Mouse (Mus musculus) neural tube, embryonic 14.5 days (tissue): ENCODE measurements at regions not wholly inside any gene's neighbourhood (a gene's known extent, or its start where the extent isn't known, plus 50 kb on each side); places are given as distances from the start of the nearest gene placed in this dataset.

ENCODE experiments used
- ATAC-seq: fragments of 200-750 bp; cut with Nextera tagmentation; 2 replicates; pipeline ENCODE4 v1.8.0; 2017; ENCODE audit warnings: low read depth, mild to moderate bottlenecking, moderate TSS enrichment, moderate library complexity
- H3K27ac ChIP-seq: fragments of 300-500 bp; sonication (generic); 2 replicates; pipeline ENCODE4 v1.5.1; 2014; ENCODE audit warnings: low read depth, mild to moderate bottlenecking, control low read depth, low read length, moderate library complexity, mixed read lengths
- H3K27me3 ChIP-seq: fragments of 300-500 bp; sonication (generic); 2 replicates; pipeline ENCODE4 v1.6.1; 2014; ENCODE audit warnings: low read length; ENCODE audit not compliant: control insufficient read depth, insufficient read depth
- H3K36me3 ChIP-seq: fragments of 300-500 bp; sonication (generic); 2 replicates; pipeline ENCODE4 v1.6.1; 2014; ENCODE audit warnings: low read length, mixed read lengths; ENCODE audit not compliant: control insufficient read depth, insufficient read depth
- H3K4me1 ChIP-seq: fragments of 300-500 bp; sonication (generic); 2 replicates; pipeline ENCODE4 v1.6.1; 2014; ENCODE audit warnings: low read length; ENCODE audit not compliant: control insufficient read depth, insufficient read depth
- H3K4me2 ChIP-seq: fragments of 300-500 bp; sonication (generic); 2 replicates; pipeline ENCODE4 v1.6.1; 2014; ENCODE audit warnings: mild to moderate bottlenecking, low read depth, low read length, control low read depth
- H3K4me3 ChIP-seq: fragments of 300-500 bp; sonication (generic); 2 replicates; pipeline ENCODE4 v1.5.1; 2014; ENCODE audit warnings: low read depth, low read length, control low read depth, mixed read lengths
- H3K9ac ChIP-seq: fragments of 300-500 bp; sonication (generic); replicated peaks from 2 replicates; pipeline ENCODE4 v1.6.1; 2014; ENCODE audit warnings: low read depth, mild to moderate bottlenecking, control low read depth, low read length, mixed read lengths
- H3K9me3 ChIP-seq: fragments of 300-500 bp; sonication (generic); 2 replicates; pipeline ENCODE4 v1.6.1; 2016; ENCODE audit warnings: low read length; ENCODE audit not compliant: control insufficient read depth
- WGBS: fragments of 180-500 bp; shearing (Covaris S2); extraction: QIAGEN DNeasy Blood & Tissue Kit; methylation state at CpG from one replicate; pipeline ENCODE4 v1.1.7; 2014; 5-methylcytosine and 5-hydroxymethylcytosine counted together

GRCm38 (mm10) chr12:58530306-58530705, 261.2 kb upstream of the Clec14a start:
- no peaks in the 10 kb centered on the region for H3K27me3 ChIP-seq
- no peak overlapping the region for H3K27ac ChIP-seq
- H3K9ac ChIP-seq: no peak overlapping the region
- no peaks in the 10 kb centered on the region for H3K4me1 ChIP-seq
- no peak overlapping the region for H3K4me2 ChIP-seq
- no peaks in the 10 kb centered on the region for H3K9me3 ChIP-seq
- no peak overlapping the region for H3K4me3 ChIP-seq
- ATAC-seq: no peak
- H3K36me3 ChIP-seq: no peaks in the 10 kb centered on the region
- WGBS: 44% methylated on average over 3 of the region's 3 CpGs

DNA sequence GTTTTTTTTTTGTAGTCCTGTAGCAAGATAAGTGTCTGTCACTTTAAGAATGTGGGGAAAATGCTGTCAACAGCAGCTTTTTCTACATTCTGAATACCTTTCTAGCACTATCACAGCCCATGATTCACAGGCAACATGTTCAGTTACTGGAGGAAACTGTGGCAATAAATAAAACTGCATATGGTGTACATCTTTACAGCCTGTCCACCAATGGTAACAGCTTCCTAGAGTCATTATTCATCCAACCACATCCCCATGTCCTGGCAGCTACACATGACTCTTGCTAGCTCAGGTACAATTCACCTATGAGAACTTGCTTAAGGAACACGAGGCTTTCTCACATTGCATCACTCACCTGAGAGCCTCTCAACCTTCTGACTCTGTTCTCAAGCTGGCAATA, 247.7 kb upstream of the Clec14a start:
- H3K4me1 ChIP-seq: no peaks in the 10 kb centered on the region
- H3K9me3 ChIP-seq: no peaks in the 10 kb centered on the region
- WGBS: 79% methylated on average over 1 of the region's 1 CpGs
- H3K4me3 ChIP-seq: no peak overlapping the region
- H3K9ac ChIP-seq: no peak overlapping the region
- no peak overlapping the region for H3K4me2 ChIP-seq
- no peak for ATAC-seq
- H3K36me3 ChIP-seq: no peaks in the 10 kb centered on the region
- H3K27me3 ChIP-seq: no peaks in the 10 kb centered on the region
- no peak overlapping the region for H3K27ac ChIP-seq

DNA sequence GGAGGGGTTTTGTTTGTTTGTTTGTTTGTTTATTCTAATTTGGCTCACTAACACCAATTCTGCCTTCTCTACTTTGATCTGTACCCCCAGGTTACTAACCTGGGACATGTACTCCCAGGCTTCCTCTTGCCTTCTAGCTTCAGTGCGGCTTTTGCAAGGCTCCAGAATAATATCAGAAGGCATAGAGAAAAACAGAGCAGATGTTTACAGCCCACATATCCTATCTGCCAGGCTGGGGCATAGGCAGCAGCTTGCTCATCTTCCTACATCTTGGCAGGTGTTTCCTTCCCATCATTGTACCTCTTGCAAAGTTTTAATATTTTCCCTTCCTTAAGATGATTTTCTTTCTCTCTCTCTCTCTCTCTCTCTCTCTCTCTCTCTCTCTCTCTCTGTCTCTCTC, 244.9 kb upstream of the Clec14a start:
- no peaks in the 10 kb centered on the region for H3K9me3 ChIP-seq
- no peaks in the 10 kb centered on the region for H3K4me1 ChIP-seq
- no peak for ATAC-seq
- WGBS: 93% methylated on average over 1 of the region's 1 CpGs
- no peaks in the 10 kb centered on the region for H3K27me3 ChIP-seq
- H3K4me3 ChIP-seq: no peak overlapping the region
- H3K9ac ChIP-seq: no peak overlapping the region
- no peaks in the 10 kb centered on the region for H3K36me3 ChIP-seq
- no peak overlapping the region for H3K4me2 ChIP-seq
- no peak overlapping the region for H3K27ac ChIP-seq

- H3K9me3 ChIP-seq: no peaks in the 10 kb centered on the region
- ATAC-seq: peak; percentile 89; the same call in 1 of the 2 replicates
- H3K9ac ChIP-seq: no peak overlapping the region
- no peaks in the 10 kb centered on the region for H3K36me3 ChIP-seq
- H3K4me2 ChIP-seq: no peak overlapping the region
- WGBS: 33% methylated on average over 7 of the region's 7 CpGs
- no peak overlapping the region for H3K4me3 ChIP-seq
- H3K27ac ChIP-seq: no peak overlapping the region
- no peaks in the 10 kb centered on the region for H3K4me1 ChIP-seq
- H3K27me3 ChIP-seq: no peaks in the 10 kb centered on the region
Measured at GRCm38 (mm10) chr12:58512645-58513044, 243.6 kb upstream of the Clec14a start.

GRCm38 (mm10) chr12:58504283-58504682, 235.2 kb upstream of the Clec14a start:
- no peaks in the 10 kb centered on the region for H3K36me3 ChIP-seq

GRCm38 (mm10) chr12:58474181-58474580, 205.1 kb upstream of the Clec14a start:
- no peak for ATAC-seq
- no peaks in the 10 kb centered on the region for H3K27me3 ChIP-seq
- H3K36me3 ChIP-seq: no peaks in the 10 kb centered on the region
- H3K4me3 ChIP-seq: no peak overlapping the region
- no peak overlapping the region for H3K4me2 ChIP-seq
- no peaks in the 10 kb centered on the region for H3K4me1 ChIP-seq
- H3K27ac ChIP-seq: no peak overlapping the region
- H3K9me3 ChIP-seq: no peaks in the 10 kb centered on the region
- H3K9ac ChIP-seq: no peak overlapping the region

More at GRCm38 (mm10) chr12:58504283-58504682, 235.2 kb upstream of the Clec14a start:
- no peak overlapping the region for H3K4me3 ChIP-seq
- no peaks in the 10 kb centered on the region for H3K4me1 ChIP-seq
- no peak for ATAC-seq
- no peaks in the 10 kb centered on the region for H3K27me3 ChIP-seq
- H3K4me2 ChIP-seq: no peak overlapping the region
- no peaks in the 10 kb centered on the region for H3K9me3 ChIP-seq
- H3K27ac ChIP-seq: no peak overlapping the region
- H3K9ac ChIP-seq: no peak overlapping the region

DNA sequence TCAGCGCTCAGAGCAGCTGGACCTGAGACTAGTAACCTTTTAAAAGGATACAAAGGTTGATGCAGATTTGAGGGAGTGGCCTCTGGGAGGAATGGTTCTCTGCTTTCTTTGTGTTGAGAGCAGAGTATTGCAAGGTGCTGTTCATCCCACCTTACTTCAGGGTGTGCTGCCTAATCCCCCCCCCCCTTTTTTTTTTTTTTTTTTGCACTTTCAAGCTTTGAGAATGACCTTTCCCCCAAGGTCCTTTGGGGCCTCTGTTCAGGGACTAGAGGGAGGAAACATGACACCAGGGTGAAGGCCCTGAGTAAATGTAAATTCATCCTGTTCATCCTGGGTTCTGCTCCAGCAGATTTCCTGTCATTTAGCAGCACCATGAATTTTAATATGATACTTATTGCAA, 204.4 kb upstream of the Clec14a start:
- Histone ChIP-seq H3K4me3 (no peak overlapping the region), H3K27ac (no peak overlapping the region), H3K27me3 (no peaks in the 10 kb centered on the region), H3K4me2 (no peak overlapping the region), H3K9me3 (no peaks in the 10 kb centered on the region), H3K36me3 (no peaks in the 10 kb centered on the region), H3K4me1 (no peaks in the 10 kb centered on the region), H3K9ac (no peak overlapping the region)
- WGBS: 57% methylated on average over 1 of the region's 1 CpGs
- no peak for ATAC-seq

DNA sequence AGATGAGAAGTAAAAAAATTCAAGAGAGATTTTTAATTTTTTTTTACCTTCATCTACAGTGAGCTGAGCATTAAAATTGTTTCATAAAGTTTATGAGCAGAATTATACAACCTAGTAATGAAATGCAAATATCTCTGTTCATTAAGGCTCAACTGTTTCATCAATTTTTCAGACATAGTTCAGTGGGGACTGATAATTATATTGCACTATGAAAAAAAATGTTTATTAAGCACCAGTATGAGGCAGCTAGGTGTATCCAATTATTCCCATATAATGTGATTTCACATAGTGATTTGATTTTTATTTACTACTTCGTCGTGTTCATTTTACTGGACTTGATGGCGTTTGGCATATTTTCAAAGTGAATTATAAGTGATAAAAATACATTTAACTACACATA, 191.4 kb upstream of the Clec14a start:
- Histone ChIP-seq H3K36me3 (no peaks in the 10 kb centered on the region), H3K4me2 (no peak overlapping the region), H3K9ac (no peak overlapping the region), H3K4me1 (no peaks in the 10 kb centered on the region), H3K27ac (no peak overlapping the region), H3K4me3 (no peak overlapping the region), H3K9me3 (no peaks in the 10 kb centered on the region), H3K27me3 (no peaks in the 10 kb centered on the region)
- ATAC-seq: peak; percentile 65; the same call in 1 of the 2 replicates
- WGBS: 71% methylated on average over 3 of the region's 3 CpGs

DNA sequence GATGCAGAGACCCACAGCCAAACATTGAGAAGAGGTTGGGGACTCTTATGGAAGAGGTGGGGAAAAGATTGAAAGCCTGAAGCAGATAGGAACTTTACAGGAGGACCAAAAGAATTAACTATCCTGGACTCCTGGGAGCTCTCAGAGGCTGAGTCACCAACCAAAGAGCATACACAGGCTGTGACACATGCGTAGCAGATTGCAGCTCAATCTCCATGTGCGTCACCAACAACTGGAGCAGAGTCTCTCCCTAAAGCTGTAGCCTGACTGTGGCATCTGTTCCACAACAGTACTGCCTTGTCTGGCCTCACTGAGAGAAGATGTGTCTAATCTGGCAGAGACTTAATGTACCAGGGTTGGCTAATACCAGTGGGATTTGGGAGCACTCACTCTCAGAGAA, 185.7 kb upstream of the Clec14a start:
- Histone ChIP-seq H3K27me3 (no peaks in the 10 kb centered on the region), H3K4me3 (no peak overlapping the region), H3K4me2 (no peak overlapping the region), H3K27ac (no peak overlapping the region), H3K36me3 (no peaks in the 10 kb centered on the region), H3K9me3 (no peaks in the 10 kb centered on the region), H3K9ac (no peak overlapping the region), H3K4me1 (no peaks in the 10 kb centered on the region)
- no peak for ATAC-seq
- WGBS: 85% methylated on average over 2 of the region's 2 CpGs

- Histone ChIP-seq H3K27me3 (no peaks in the 10 kb centered on the region), H3K36me3 (no peaks in the 10 kb centered on the region), H3K27ac (no peak overlapping the region), H3K4me1 (no peaks in the 10 kb centered on the region), H3K9me3 (no peaks in the 10 kb centered on the region), H3K4me2 (no peak overlapping the region), H3K9ac (no peak overlapping the region), H3K4me3 (no peak overlapping the region)
- WGBS: 50% methylated on average over 3 of the region's 3 CpGs
- no peak for ATAC-seq
Measured at GRCm38 (mm10) chr12:58443007-58443406, 173.9 kb upstream of the Clec14a start.
